Mouse (Mus musculus) ES-E14 (cell line): ENCODE measurements around the gene Rbfox1. TPM values are rescaled to one million over a fixed set of nuclear protein-coding genes. Genes with fewer than 3 reads are reported as not detected.

ENCODE experiments used
- DNase-seq: peaks from one replicate; pipeline ENCODE4 v3.0.0-alpha.2; 2013; ENCODE audit warnings: low read depth, low spot score
- H3K27ac ChIP-seq: 2 replicates; pipeline ENCODE4 v1.5.1; 2012; ENCODE audit warnings: low read depth, mild to moderate bottlenecking, low read length, moderate library complexity, mixed read lengths; ENCODE audit not compliant: poor library complexity, insufficient read depth, severe bottlenecking
- H3K36me3 ChIP-seq: 2 replicates; pipeline ENCODE4 v1.6.1; 2012; ENCODE audit warnings: mild to moderate bottlenecking, low read length, moderate library complexity, mixed read lengths; ENCODE audit not compliant: control insufficient read depth, poor library complexity, insufficient read depth, severe bottlenecking
- H3K4me1 ChIP-seq, 2 experiments: fragments of 150-350 bp in 1 of 2; sonication (generic) in 1 of 2; 2 replicates each; pipeline ENCODE4 v1.6.1; 2012; ENCODE audit warnings: low read length in 2 of 2, mild to moderate bottlenecking in 1 of 2, mixed read lengths in 1 of 2; ENCODE audit not compliant: control insufficient read depth in 2 of 2, insufficient read depth in 2 of 2, poor library complexity in 1 of 2
- H3K4me3 ChIP-seq, 2 experiments: fragments of 150-350 bp in 1 of 2; sonication (generic) in 1 of 2; 2 replicates each; pipeline ENCODE4 v1.5.1; 2012; ENCODE audit warnings: low read length in 2 of 2, low read depth in 1 of 2, mild to moderate bottlenecking in 1 of 2, mixed read lengths in 1 of 2; ENCODE audit not compliant: insufficient read depth in 1 of 2, poor library complexity in 1 of 2, severe bottlenecking in 1 of 2
- H3K9ac ChIP-seq: 2 replicates; pipeline ENCODE4 v1.6.1; 2012; ENCODE audit warnings: low read depth, mild to moderate bottlenecking, low read length, mixed read lengths; ENCODE audit not compliant: poor library complexity, insufficient read depth, severe bottlenecking
- H3K9me3 ChIP-seq: fragments of 150-350 bp; sonication (generic); 2 replicates; pipeline ENCODE4 v1.6.1; 2012; ENCODE audit warnings: low read depth, mild to moderate bottlenecking, low read length; ENCODE audit not compliant: control insufficient read depth, insufficient read depth
- CHD2 ChIP-seq: IDR thresholded peaks from 2 replicates; pipeline ENCODE4 v1.6.1; 2014; ENCODE audit warnings: mild to moderate bottlenecking, low read depth, low read length, inconsistent platforms
- HCFC1 ChIP-seq: IDR thresholded peaks from 2 replicates; pipeline ENCODE4 v1.6.1; 2012; ENCODE audit warnings: low read length, inconsistent platforms, borderline replicate concordance; ENCODE audit not compliant: insufficient read depth
- MAFK ChIP-seq: IDR thresholded peaks from 2 replicates; pipeline ENCODE4 v1.6.1; 2014; ENCODE audit warnings: mild to moderate bottlenecking, low read depth, low read length, inconsistent platforms; ENCODE audit not compliant: insufficient read depth
- ZC3H11A ChIP-seq: IDR thresholded peaks from 2 replicates; pipeline ENCODE4 v1.6.1; 2012; ENCODE audit warnings: low read depth, mild to moderate bottlenecking, inconsistent platforms, low read length, borderline replicate concordance
- ZNF384 ChIP-seq: IDR thresholded peaks from 2 replicates; pipeline ENCODE4 v1.6.1; 2012; ENCODE audit warnings: low read depth, low read length, inconsistent platforms
- in situ Hi-C, 2 experiments: fragments of 600-800 bp; cut with MboI; formaldehyde crosslinking; loops; one replicate each; pipeline ENCODE4 v1.15.1; 2025; ENCODE audit warnings: low sequenced_read_pairs in 2 of 2, inconsistent platforms in 1 of 2; ENCODE audit not compliant: unreplicated experiment in 2 of 2
- total RNA-seq: library from RNA; depleted of rRNA; stranded (reverse); fragments of 300-350 nt; gene quantifications from 2 replicates; pipeline ENCODE4 v1.2.3, GENCODE M21; 2012

Rbfox1 gene
- total RNA-seq, 1 experiment: 0.18 TPM

DNA sequence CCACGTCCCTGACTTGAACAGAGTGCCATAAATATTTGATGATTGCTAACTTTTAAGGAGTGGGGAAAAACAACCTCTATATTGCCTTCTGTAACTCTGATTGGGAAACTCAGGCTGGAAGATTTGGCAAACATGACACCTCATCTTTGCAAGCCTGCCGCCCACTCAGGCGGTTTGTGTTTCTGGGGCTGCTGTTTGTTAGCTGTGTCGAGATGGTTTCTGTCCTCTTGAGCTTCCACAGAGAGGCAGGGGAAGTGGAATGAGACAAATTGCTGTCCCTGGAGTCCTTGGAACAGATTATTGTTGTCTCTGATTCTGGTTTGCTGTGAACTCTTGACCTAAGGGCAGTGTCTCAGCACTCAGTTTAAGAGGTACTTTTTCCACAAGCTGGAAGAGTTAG is 1327.6 kb downstream of the Rbfox1 start:
- TF ChIP-seq ZNF384 (no peak), HCFC1 (no peak), ZC3H11A (no peak), MAFK (no peak), CHD2 (no peak)
- Histone ChIP-seq H3K27ac (no peak overlapping the region), H3K9me3 (no peaks in the 10 kb centered on the region), H3K4me3 (no peak overlapping the region), H3K4me1 (no peaks in the 10 kb centered on the region), H3K9ac (no peak overlapping the region), H3K36me3 (no peaks in the 10 kb centered on the region)
- no peak for DNase-seq
- in situ Hi-C loops: no loop called here

DNA sequence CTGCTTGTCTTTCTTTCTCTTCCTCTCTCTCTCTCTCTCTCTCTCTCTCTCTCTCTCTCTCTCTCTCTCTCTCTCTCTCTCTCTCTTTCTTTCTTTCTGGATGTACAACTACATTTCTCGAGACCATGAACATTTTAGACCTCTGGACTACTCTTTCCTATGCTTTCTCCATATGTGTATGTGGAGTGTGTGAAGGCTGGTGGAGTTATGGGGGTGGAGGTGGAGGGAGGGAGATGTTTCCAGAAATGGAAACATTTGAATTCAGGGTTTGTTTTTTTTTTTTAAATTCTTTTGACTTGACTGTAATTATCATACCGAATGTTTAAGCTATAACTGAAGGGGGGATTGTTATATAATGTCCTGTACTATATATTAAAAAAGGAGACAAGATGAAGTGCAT is 1338.1 kb downstream of the Rbfox1 start:
- in situ Hi-C loops: no loop called here
- H3K36me3 ChIP-seq: no peaks in the 10 kb centered on the region
- no peak for TF ChIP-seq ZNF384
- no peak for TF ChIP-seq MAFK
- no peak for TF ChIP-seq HCFC1
- no peak for TF ChIP-seq ZC3H11A
- no peak for TF ChIP-seq CHD2
- H3K4me3 ChIP-seq: no peak overlapping the region
- DNase-seq: no peak
- H3K9me3 ChIP-seq: no peaks in the 10 kb centered on the region
- H3K9ac ChIP-seq: no peak overlapping the region
- peaks cover 0 to 3% of the 10 kb centered on the region in 2 experiments; a peak in 1 of 4 replicates for H3K4me1 ChIP-seq
- H3K27ac ChIP-seq: no peak overlapping the region

DNA sequence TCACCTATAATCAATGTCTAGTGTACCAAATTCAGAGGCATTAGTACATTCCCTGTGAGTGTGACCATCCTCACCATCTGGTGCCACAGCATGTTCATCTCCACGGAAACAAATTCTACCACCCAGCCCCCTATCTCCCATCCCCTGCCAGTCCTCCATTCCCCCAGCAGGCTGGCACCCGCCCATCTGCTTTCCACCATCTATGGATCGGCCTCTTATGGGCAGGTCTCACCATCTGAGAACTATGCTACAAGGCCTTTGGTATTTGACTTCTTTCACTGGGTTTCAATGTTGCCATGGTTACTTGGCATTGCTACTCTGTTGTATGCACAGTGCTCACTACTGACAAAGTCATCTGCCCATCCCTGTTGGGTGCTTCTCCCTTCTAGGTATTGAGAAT is 1340.8 kb downstream of the Rbfox1 start:
- in situ Hi-C loops: no loop called here
- DNase-seq: no peak
- H3K27ac ChIP-seq: no peak overlapping the region
- H3K9me3 ChIP-seq: no peaks in the 10 kb centered on the region
- H3K9ac ChIP-seq: no peak overlapping the region
- H3K4me3 ChIP-seq: no peak overlapping the region
- peaks cover 0 to 3% of the 10 kb centered on the region in 2 experiments; a peak in 1 of 4 replicates for H3K4me1 ChIP-seq
- TF ChIP-seq ZC3H11A (no peak), CHD2 (no peak), MAFK (no peak), HCFC1 (no peak), ZNF384 (no peak)
- no peaks in the 10 kb centered on the region for H3K36me3 ChIP-seq

DNA sequence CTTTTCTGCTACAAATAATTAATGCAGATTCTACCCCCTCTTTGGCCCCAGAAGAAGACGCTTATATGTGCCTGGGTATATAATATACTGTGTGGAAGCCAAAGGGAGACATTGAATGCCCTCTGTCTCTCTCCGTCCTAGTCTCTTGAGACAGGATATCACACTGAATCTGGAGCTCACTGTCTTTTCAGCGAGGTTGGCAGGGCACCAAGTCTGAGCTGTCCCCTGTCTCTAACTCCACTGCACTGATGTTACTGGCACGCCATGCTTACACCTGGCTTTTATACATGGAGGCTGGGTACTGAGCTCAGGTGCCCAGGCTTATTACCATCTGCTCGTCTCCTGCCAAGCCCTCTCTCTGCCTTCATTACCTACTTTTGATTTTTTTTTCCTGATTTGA is 1343.1 kb downstream of the Rbfox1 start:
- Histone ChIP-seq H3K4me3 (no peak overlapping the region), H3K9me3 (no peaks in the 10 kb centered on the region), H3K36me3 (no peaks in the 10 kb centered on the region), H3K9ac (no peak overlapping the region), H3K4me1 (peaks cover 0 to 3% of the 10 kb centered on the region in 2 experiments; a peak in 1 of 4 replicates), H3K27ac (no peak overlapping the region)
- TF ChIP-seq ZC3H11A: no peak
- TF ChIP-seq MAFK: no peak
- TF ChIP-seq ZNF384: no peak
- DNase-seq: no peak
- in situ Hi-C loops: no loop called here

DNA sequence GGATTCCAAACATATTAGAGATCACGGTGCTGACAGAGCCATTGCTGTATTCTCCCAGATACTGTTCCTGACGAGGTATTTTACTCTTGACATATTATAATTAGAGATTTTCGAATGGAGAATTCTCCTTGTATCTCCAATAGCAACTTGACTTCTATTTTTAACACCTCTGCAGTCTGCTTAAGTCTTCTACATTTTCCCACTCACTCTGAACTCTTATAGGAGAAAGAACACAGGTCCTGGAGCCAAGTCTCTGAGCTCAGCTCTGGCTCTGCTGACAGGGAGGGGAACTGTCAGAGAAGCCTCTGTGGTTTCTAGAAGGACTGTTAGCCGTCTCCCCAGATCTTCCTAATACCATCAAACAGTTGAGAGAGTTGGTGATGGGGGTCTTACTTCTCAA is 1344.1 kb downstream of the Rbfox1 start:
- DNase-seq: no peak
- H3K4me1 ChIP-seq: peaks cover 0 to 2% of the 10 kb centered on the region in 2 experiments; a peak in 1 of 4 replicates
- in situ Hi-C loops: no loop called here
- H3K4me3 ChIP-seq: no peak overlapping the region
- no peaks in the 10 kb centered on the region for H3K36me3 ChIP-seq
- H3K9me3 ChIP-seq: no peaks in the 10 kb centered on the region
- no peak overlapping the region for H3K27ac ChIP-seq
- TF ChIP-seq MAFK: no peak
- TF ChIP-seq HCFC1: no peak
- TF ChIP-seq CHD2: no peak
- TF ChIP-seq ZNF384: no peak
- no peak for TF ChIP-seq ZC3H11A
- H3K9ac ChIP-seq: no peak overlapping the region
